Mouse (Mus musculus) G1E (cell line): ENCODE results near the gene Gtf2h4.

Source experiments
- CTCF ChIP-seq: IDR thresholded peaks from 2 replicates; pipeline ENCODE4 v1.5.1; 2012; ENCODE audit warnings: low read depth, low read length, inconsistent platforms, mixed read lengths
- GATA1 ChIP-seq: IDR thresholded peaks from 2 replicates; pipeline ENCODE4 v1.6.1; 2012; ENCODE audit warnings: borderline replicate concordance, low read length, inconsistent platforms, mixed read lengths
- TAL1 ChIP-seq: conservative IDR thresholded peaks from 2 replicates; pipeline ENCODE4 v1.6.1; 2012; ENCODE audit warnings: low read depth, low read length, inconsistent platforms, mixed read lengths

DNA sequence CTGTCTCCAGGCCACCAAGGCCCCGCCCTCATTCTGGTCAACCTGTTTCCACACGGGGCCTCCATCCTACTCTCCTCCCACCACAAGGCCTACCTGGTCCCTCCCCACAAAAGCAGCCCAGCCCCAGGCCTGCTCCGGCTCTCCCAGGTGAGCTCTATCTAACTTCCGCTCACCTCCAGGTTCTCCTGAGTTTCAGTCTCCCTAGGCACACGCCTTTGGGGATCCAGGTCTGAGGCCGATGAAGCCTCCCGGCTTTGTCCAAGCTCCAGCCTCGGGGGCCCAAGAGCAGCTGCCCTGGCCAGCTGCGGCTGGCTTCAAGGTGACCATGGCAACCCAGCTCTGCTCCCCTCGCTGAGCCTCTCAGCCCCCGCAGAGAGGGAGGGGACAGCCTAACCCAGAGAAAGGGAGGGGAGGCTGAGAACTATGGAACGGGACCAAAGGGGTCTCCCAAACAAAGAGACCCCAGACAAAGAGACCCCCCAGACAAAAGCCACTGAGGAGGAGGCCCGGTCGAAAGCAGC lies 30.3 kb upstream of the Gtf2h4 start:
- no peak for TF ChIP-seq CTCF
- TF ChIP-seq GATA1, result no peak
- TF ChIP-seq TAL1, result no peak
